Mouse (Mus musculus): ENCODE data around the gene Hivep3. TPM values are rescaled to one million over a fixed set of nuclear protein-coding genes. Genes with fewer than 3 reads are reported as not detected.
A peak's percentile ranks its signal among the peaks of the same experiment; 100 is the strongest.

Gene Hivep3
- polyA plus RNA-seq, 1 experiment from 2014 or later, result 21.0 TPM

DNA sequence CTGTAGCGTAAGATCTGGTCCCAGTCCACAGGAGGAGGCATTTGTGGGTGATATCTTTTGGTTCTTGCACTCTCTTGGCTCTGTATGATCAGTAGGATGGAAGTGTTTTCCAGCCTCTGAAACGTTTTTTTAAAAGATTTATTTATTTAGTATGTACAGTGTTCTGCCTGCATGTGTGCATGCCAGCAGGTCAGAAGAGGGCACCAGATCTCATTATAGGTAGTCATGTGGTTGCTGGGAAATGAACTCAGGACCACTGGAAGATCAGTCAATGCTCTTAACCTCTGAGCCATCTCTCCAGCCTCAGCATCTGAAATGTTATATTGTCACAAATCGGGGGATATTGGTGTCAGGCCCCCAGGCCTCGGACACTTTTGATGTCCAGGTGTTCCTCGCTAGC is 185.8 kb downstream of the Hivep3 start:
- Histone ChIP-seq H3K9me3 (replicated peaks) (no peaks in the 10 kb centered on the region), H3K4me2 (no peak overlapping the region), H3K36me3 (no peaks in the 10 kb centered on the region), H3K4me3 (replicated peaks) (no peak overlapping the region), H3K4me1 (0 out of 2 replicates have a peak, but pooled peaks cover 4% of the 10 kb centered on the region), H3K27me3 (replicated peaks) (no peaks in the 10 kb centered on the region), H3K9ac (replicated peaks) (no peak overlapping the region), H3K27ac (replicated peaks) (no peak overlapping the region)
- ATAC-seq (ENCODE audit: low FRiP score), result no peak
- 78% methylated on average over 5 of the region's 5 CpGs for WGBS

DNA sequence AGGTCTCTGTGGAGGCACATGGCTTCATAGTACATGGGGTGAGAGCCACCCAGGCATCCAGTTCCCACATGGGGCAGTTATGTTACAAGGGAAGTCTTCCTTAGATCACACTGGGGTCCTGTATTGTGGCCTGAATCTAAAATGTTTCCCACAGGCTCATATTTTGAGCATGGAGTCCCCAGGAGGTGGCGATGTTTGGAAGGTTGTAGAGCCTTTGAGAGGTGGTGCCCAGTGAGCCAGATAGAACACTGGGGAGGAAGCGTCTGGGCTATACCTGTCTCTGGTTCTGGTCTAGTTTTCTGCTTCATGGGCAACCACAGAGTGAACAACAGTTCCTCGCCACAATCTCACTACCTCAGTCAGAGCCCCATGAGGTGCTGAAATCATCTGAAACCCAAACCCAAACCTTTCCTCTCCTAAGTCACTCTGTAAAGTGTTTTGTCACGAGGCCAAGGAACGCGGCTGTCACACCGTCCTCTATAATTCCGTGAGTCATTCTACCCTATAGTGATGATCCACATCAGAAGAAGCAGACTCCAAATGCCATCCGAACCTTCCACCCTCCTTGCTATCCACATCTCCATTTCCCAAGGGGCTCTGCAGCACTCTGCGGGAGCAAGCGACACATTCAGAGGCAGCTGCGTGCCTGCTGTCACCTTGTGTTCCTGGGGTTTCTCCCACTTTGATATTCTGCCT is 187.6 kb downstream of the Hivep3 start:
- ATAC-seq (ENCODE audit: low FRiP score), result no peak
- Histone ChIP-seq H3K27me3 (replicated peaks) (no peaks in the 10 kb centered on the region), H3K4me1 (0 out of 2 replicates have a peak, but pooled peaks cover 4% of the 10 kb centered on the region), H3K9me3 (replicated peaks) (no peaks in the 10 kb centered on the region), H3K4me3 (replicated peaks) (no peak overlapping the region), H3K27ac (replicated peaks) (no peak overlapping the region), H3K9ac (replicated peaks) (no peak overlapping the region), H3K4me2 (no peak overlapping the region), H3K36me3 (no peaks in the 10 kb centered on the region)
- WGBS, result 75% methylated on average over 12 of the region's 12 CpGs

DNA sequence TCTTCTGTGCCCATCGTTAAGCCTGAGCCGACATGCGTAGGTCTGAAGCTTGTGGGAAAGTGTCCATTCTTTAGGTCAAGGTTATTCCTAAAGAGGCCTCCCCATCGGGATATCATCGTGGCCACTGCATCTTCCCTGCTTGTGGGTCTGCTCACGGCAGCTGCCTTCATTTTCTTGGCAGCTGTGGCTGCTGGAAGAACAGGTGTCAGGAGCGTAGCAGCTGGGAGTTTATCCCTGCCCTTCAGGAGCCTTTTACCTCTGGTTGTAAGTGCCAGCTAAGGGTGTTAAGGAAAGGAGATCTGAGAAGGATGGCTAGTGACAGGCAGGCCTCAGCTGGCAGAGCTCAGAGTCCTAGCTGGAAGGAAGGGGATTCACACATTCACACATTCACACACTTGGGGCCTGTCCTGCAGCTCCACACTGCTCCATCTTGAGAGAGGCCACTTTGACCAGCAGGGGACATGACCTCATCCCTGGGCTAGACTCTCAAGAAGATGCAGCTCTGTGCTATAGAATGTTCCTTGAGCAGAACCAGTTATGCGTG is 188.2 kb downstream of the Hivep3 start:
- Histone ChIP-seq H3K36me3 (no peaks in the 10 kb centered on the region), H3K4me1 (0 out of 2 replicates have a peak, but pooled peaks cover 4% of the 10 kb centered on the region), H3K27me3 (replicated peaks) (no peaks in the 10 kb centered on the region), H3K4me2 (no peak overlapping the region), H3K4me3 (replicated peaks) (no peak overlapping the region), H3K9ac (replicated peaks) (no peak overlapping the region), H3K9me3 (replicated peaks) (no peaks in the 10 kb centered on the region), H3K27ac (replicated peaks) (no peak overlapping the region)
- 70% methylated on average over 8 of the region's 8 CpGs for WGBS
- ATAC-seq (ENCODE audit: low FRiP score), result no peak

DNA sequence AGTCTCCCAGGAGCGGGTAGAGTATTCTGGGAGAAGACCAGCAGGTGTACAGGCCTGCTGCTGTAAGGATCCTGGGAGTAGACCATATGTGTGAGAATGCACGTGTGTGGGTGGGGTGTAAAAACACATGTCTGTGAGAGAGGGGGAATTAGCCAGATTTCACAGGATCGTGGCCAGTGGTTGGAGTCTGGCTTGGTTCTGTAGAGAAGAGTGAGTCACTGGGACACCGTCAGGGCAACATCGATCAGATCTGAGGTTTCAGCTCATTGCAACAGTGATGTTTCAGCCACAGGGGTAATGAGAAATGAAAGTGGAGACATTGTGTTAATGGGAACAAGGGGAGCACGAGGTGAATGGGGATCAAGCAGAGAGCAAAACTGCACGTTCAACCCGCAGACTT is 189.4 kb downstream of the Hivep3 start:
- no peak overlapping the region for H3K4me3 ChIP-seq (replicated peaks)
- WGBS, result 91% methylated on average over 8 of the region's 8 CpGs
- no peak overlapping the region for H3K9ac ChIP-seq (replicated peaks)
- H3K27me3 ChIP-seq (replicated peaks), result no peaks in the 10 kb centered on the region
- H3K4me2 ChIP-seq, result no peak overlapping the region
- H3K9me3 ChIP-seq (replicated peaks), result no peaks in the 10 kb centered on the region
- no peak for ATAC-seq (ENCODE audit: low FRiP score)
- H3K4me1 ChIP-seq, result 0 out of 2 replicates have a peak, but pooled peaks cover 4% of the 10 kb centered on the region
- H3K27ac ChIP-seq (replicated peaks), result no peak overlapping the region
- no peaks in the 10 kb centered on the region for H3K36me3 ChIP-seq

DNA sequence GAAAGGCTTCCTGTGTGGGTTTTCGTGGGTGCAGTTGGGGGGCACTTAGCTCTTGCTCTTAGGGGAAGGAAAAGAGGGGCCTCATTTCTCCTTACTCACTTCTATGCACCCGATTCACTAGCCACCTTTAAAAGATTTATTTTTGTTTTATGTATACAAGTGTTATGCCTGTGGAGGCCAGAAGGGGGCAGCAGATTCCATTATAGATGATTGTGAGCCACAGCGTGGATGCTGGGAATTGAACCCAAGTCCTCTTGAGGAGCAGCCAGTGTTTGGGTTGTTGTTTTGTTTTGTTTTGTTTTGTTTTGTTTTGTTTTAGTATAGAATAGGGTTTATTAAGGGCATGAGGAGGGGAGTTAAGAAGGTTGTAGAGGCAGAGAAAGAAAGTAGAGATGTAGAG is 189.8 kb downstream of the Hivep3 start:
- Histone ChIP-seq H3K9me3 (replicated peaks) (no peaks in the 10 kb centered on the region), H3K4me2 (no peak overlapping the region), H3K9ac (replicated peaks) (no peak overlapping the region), H3K36me3 (no peaks in the 10 kb centered on the region), H3K27ac (replicated peaks) (no peak overlapping the region), H3K27me3 (replicated peaks) (no peaks in the 10 kb centered on the region), H3K4me1 (0 out of 2 replicates have a peak, but pooled peaks cover 4% of the 10 kb centered on the region), H3K4me3 (replicated peaks) (no peak overlapping the region)
- ATAC-seq (ENCODE audit: low FRiP score), result no peak
- 92% methylated on average over 3 of the region's 3 CpGs for WGBS

DNA sequence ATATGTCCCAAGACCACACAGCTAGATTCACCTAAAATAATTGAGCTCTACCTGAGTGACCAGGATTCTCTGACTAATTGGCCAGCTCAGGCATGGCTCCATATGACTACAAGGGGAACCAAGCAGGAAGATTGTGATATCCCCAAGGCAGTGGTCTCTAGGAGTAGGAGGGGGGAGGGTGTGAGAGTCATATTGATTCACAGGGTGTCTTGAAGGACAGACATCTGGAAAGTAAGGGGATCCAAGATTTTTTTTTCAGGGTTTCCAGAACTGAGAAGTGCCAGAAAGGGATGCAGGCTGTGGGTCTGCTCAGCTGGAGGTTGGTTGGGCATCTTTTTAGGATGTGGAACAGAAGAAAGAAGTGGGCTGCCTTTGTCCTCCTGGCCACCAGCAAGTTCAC is 191.5 kb downstream of the Hivep3 start:
- Histone ChIP-seq H3K9me3 (replicated peaks) (no peaks in the 10 kb centered on the region), H3K9ac (replicated peaks) (no peak overlapping the region), H3K4me3 (replicated peaks) (no peak overlapping the region), H3K27me3 (replicated peaks) (no peaks in the 10 kb centered on the region), H3K27ac (replicated peaks) (no peak overlapping the region), H3K36me3 (no peaks in the 10 kb centered on the region), H3K4me2 (no peak overlapping the region), H3K4me1 (0 out of 2 replicates have a peak, but pooled peaks cover 4% of the 10 kb centered on the region)
- ATAC-seq (ENCODE audit: low FRiP score), result no peak

DNA sequence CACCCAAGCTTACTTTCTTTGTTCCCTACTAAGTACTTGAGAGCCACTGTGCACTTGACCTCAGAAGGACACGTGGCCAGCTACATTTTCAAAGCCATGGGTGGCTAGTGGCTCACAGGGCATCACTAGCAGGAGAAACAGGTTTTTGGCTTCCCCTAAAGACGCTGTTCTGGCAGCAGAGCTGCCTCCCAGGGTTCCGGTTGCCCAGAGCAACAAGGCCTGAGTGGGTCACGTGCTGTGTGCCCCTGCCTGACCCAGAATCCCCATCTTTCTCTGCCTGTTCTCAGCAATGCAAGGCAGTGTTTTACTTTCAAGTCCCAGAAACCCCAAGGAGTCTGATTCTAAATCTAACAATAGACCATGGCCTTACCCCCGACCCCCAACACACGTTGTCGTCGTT is 198.3 kb downstream of the Hivep3 start:
- whole genome bisulfite sequencing, result 12% methylated on average over 8 of the region's 8 CpGs
- ATAC-seq (ENCODE audit: low FRiP score), result peak; percentile 68

DNA sequence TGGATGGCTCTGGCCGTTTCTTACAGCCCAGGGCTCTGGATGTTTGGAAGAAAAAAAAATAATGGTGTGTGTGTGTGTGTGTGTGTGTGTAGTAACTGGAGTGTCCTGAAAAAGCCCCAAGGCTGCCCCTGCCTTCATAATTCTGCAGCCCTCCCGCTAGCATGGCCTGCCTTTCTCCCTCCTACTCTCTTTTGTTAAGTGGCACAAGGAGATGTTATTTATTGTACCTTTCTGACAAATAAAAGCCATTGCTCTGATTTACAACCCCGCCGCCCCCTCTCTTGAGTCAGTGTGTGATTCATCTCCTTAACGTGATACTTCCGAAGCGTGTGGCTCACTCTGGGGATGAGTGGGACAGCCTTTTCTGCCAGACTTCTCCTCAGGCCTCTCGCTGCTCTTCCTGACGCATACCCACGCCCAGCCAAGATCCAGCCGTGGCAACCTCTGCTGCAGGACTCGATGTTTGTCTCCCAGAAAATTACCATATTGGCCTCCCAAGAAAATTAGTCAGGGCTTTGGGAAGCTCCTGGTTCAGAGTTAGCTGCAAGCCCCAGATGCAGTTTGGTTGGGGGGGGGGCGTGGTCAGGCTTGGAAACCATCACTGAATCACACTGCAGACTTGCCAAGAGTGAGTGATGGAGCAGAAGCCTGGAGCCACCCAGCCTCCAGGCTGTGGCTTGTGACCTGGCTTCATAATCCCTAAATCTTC is 199.1 kb downstream of the Hivep3 start:
- no peak overlapping the region for H3K4me2 ChIP-seq
- no peak overlapping the region for H3K4me3 ChIP-seq (replicated peaks)
- no peaks in the 10 kb centered on the region for H3K36me3 ChIP-seq
- ATAC-seq (ENCODE audit: low FRiP score), result peak; percentile 75
- H3K4me1 ChIP-seq, result peaks cover 36% of the 10 kb centered on the region
- 14% methylated on average over 13 of the region's 13 CpGs for WGBS
- H3K27me3 ChIP-seq (replicated peaks), result 0 out of 2 replicates have a peak, but pooled peaks cover 4% of the 10 kb centered on the region
- H3K27ac ChIP-seq (replicated peaks), result peak overlapping the region; percentile 68
- H3K9me3 ChIP-seq (replicated peaks), result no peaks in the 10 kb centered on the region
- H3K9ac ChIP-seq (replicated peaks), result 0 out of 2 replicates have a peak overlapping the region, but pooled peaks have one; percentile 3

More for the DNA sequence above, 198.3 kb downstream of the Hivep3 start:
- Histone ChIP-seq H3K36me3 (no peaks in the 10 kb centered on the region), H3K27me3 (replicated peaks) (0 out of 2 replicates have a peak, but pooled peaks cover 4% of the 10 kb centered on the region), H3K9me3 (replicated peaks) (no peaks in the 10 kb centered on the region), H3K4me1 (peaks cover 28% of the 10 kb centered on the region), H3K4me3 (replicated peaks) (no peak overlapping the region), H3K4me2 (no peak overlapping the region), H3K9ac (replicated peaks) (no peak overlapping the region), H3K27ac (replicated peaks) (peak overlapping the region; percentile 68)

DNA sequence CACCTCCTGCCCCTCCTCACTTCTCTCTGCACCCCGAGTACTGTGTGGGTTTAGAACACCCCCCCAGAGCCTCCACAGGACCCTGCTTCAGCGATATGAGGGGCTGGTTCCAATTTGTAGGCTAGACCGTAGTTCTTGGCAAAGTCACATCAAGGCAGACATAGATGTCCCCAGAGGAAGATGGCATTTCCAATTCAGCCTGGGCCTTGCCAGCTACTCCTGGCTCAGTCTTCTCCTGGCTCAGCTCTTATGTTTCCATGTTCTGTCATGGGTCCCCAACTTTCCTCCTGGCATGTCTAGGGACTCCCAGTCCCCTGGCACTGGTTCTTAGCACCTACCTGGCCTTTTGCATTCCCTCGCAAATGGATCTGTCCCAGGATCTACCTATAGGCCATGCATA is 201.3 kb downstream of the Hivep3 start:
- Histone ChIP-seq H3K4me3 (replicated peaks) (no peak overlapping the region), H3K36me3 (no peaks in the 10 kb centered on the region), H3K4me2 (no peak overlapping the region), H3K9ac (replicated peaks) (no peak overlapping the region), H3K27me3 (replicated peaks) (0 out of 2 replicates have a peak, but pooled peaks cover 4% of the 10 kb centered on the region), H3K9me3 (replicated peaks) (no peaks in the 10 kb centered on the region), H3K4me1 (peaks cover 42% of the 10 kb centered on the region), H3K27ac (replicated peaks) (no peak overlapping the region)
- no peak for ATAC-seq (ENCODE audit: low FRiP score)
- WGBS, result 89% methylated on average over 4 of the region's 4 CpGs

DNA sequence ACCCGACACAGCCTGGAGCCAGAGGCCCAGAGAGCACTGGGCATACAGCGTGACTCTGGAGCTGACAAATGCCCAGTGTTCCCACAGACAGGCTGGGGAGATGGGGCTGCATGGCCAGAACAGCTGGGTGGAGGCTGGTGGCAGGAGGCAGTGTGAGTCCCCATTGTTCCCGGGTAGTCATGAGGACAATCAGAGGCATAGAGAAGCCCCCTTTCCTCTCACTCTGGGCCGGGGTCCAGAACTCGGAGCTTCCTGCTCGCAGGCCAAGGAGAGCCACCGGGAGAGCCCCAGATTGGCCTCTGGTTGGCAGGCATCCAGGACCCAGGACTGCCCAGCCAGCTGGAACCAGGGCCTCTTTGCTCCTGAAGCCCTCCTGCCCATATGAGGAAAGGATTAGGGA is 204.3 kb downstream of the Hivep3 start:
- Histone ChIP-seq H3K9ac (replicated peaks) (no peak overlapping the region), H3K4me3 (replicated peaks) (no peak overlapping the region), H3K4me2 (no peak overlapping the region), H3K9me3 (replicated peaks) (no peaks in the 10 kb centered on the region), H3K27ac (replicated peaks) (peak overlapping the region; percentile 63), H3K4me1 (peaks cover 25% of the 10 kb centered on the region), H3K27me3 (replicated peaks) (0 out of 2 replicates have a peak, but pooled peaks cover 4% of the 10 kb centered on the region), H3K36me3 (no peaks in the 10 kb centered on the region)
- peak; percentile 83 for ATAC-seq (ENCODE audit: low FRiP score)
- WGBS, result 27% methylated on average over 7 of the region's 7 CpGs

DNA sequence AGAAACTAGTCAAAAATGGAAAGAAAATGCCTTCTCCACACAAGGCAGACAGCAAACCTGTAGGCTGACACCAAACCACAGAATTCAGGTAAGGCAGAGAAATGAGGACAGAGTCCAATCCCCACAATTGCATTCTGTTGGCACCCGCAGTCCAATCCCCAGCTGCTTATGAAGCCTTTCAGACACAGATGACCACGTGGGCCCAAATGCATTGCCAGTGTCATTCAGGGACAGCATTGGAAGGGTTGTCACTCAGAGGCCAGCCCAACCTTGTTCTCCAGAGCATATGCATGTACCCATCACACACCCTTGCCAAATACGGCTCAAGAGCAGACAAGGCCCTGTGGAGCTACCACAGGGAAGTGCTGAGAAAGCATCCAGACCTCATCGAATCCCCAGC is 204.9 kb downstream of the Hivep3 start:
- peaks cover 19% of the 10 kb centered on the region for H3K4me1 ChIP-seq
- no peak overlapping the region; the same call in 1 of the 2 replicates for H3K27ac ChIP-seq (replicated peaks)
- no peak for ATAC-seq (ENCODE audit: low FRiP score)
- no peaks in the 10 kb centered on the region for H3K36me3 ChIP-seq
- H3K4me3 ChIP-seq (replicated peaks), result no peak overlapping the region
- WGBS, result 68% methylated on average over 4 of the region's 4 CpGs
- 0 out of 2 replicates have a peak, but pooled peaks cover 4% of the 10 kb centered on the region for H3K27me3 ChIP-seq (replicated peaks)
- H3K9ac ChIP-seq (replicated peaks), result no peak overlapping the region
- no peak overlapping the region for H3K4me2 ChIP-seq
- no peaks in the 10 kb centered on the region for H3K9me3 ChIP-seq (replicated peaks)
